Mouse (Mus musculus) C2C12 (cell line): ENCODE data around the gene Syde1.

Experiments
- CEBPB ChIP-seq: IDR thresholded peaks from one replicate; pipeline ENCODE4 v1.6.1; 2011; ENCODE audit warnings: low read depth, mild to moderate bottlenecking, control low read depth, moderate library complexity
- CTCF ChIP-seq: IDR thresholded peaks from one replicate; pipeline ENCODE4 v1.5.1; 2011; ENCODE audit not compliant: control insufficient read depth, insufficient read depth, insufficient read length
- MAX ChIP-seq: IDR thresholded peaks from one replicate; pipeline ENCODE4 v1.6.1; 2011; ENCODE audit warnings: mild to moderate bottlenecking, control low read depth
- MYOD1 ChIP-seq: IDR thresholded peaks from one replicate; pipeline ENCODE4 v1.6.1; 2011; ENCODE audit warnings: low read depth; ENCODE audit not compliant: control insufficient read depth, insufficient read length
- MYOG ChIP-seq: IDR thresholded peaks from one replicate; pipeline ENCODE4 v1.6.1; 2011; ENCODE audit not compliant: control insufficient read depth, insufficient read length; ENCODE audit errors: extremely low read depth
- USF1 ChIP-seq: IDR thresholded peaks from one replicate; pipeline ENCODE4 v1.6.1; 2011; ENCODE audit warnings: low read depth, mild to moderate bottlenecking, control low read depth, moderate library complexity

GRCm38 (mm10) chr10:78575105-78575632 is 16.6 kb downstream of the Syde1 start:
- TF ChIP-seq CTCF: no peak
- no peak for TF ChIP-seq USF1
- TF ChIP-seq CEBPB: no peak
- TF ChIP-seq MYOG: no peak
- no peak for TF ChIP-seq MAX
- no peak for TF ChIP-seq MYOD1
